Mouse (Mus musculus): ENCODE measurements at regions not wholly inside any gene's neighbourhood (a gene's known extent, or its start where the extent isn't known, plus 50 kb on each side); places are given as distances from the start of the nearest gene placed in this dataset.

DNA sequence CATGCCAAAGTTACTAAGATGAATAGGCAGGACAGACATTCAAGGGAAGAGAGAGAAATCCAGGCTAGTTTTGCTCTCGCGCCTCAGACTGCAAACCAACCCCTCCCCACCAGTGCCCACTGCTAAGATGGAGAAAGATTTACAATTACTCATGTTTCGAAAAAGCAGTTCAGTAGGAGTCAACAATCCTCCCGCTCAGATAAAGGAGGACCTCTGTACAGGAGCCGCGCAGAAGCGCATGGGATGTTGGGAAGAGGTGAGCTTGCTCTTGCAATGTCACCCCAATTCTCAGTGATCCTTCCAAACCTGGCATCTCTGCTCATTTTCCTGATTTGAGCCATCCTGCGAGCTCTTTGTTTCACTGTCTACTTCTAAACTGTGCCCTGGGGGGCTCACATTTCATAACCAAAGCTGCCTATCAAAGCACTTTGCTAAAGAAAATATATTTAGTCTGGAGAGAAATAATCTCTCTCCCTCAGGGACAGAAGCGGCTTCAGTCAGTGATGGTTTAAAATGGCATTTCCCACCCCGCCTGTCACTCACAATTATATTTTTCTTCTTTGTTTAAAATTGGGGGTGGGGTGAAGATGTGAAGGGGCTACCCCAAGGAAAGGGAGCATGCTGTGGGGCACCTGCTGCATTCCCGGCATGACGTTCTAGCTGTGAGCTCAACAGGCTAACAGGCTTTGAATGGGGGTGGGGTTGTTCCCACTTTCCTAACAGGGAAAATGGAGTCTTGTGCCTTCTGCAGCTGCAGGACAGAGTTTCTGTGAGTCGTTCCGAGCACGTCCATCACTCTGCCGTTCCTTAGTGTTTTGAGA is 170.2 kb downstream of the Nucb2 start:
- Histone ChIP-seq H3K36me3 (ENCODE audit: control insufficient read depth, insufficient read depth) (no peaks in the 10 kb centered on the region), H3K27me3 (replicated peaks; ENCODE audit: control insufficient read depth, insufficient read depth, low read length) (no peaks in the 10 kb centered on the region), H3K4me1 (replicated peaks; ENCODE audit: control insufficient read depth, insufficient read depth, low read length) (no peaks in the 10 kb centered on the region), H3K27ac (ENCODE audit: low read length) (no peak overlapping the region), H3K9ac (replicated peaks; ENCODE audit: low read depth, low read length) (no peak overlapping the region), H3K4me3 (replicated peaks; ENCODE audit: low read length) (no peak overlapping the region), H3K9me3 (ENCODE audit: control insufficient read depth, low read length) (no peaks in the 10 kb centered on the region), H3K4me2 (ENCODE audit: low read length) (no peak overlapping the region; the same call in 1 of the 2 replicates)
- ATAC-seq = no peak
- 66% methylated on average over 16 of the region's 16 CpGs for WGBS

DNA sequence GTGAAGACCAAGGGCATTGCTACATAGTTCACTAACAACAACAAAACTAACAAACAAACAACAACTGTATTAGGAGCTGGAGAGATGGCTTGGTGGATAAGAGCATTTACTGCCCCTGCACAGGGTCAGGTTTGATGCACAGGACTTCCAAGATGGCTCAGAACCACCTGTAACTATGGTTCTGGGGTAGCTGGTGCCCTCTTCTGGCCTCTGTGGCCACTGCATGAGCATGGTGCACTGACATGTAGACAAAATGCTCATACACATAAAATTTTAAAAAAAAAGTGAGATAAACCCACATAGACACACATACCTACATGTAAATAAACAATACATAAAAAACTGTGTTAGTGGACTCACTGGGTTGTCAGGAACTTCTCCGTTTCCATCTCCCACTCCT is 172.5 kb downstream of the Nucb2 start:
- Histone ChIP-seq H3K4me2 (ENCODE audit: low read length) (no peak overlapping the region), H3K9ac (replicated peaks; ENCODE audit: low read depth, low read length) (no peak overlapping the region), H3K4me1 (replicated peaks; ENCODE audit: control insufficient read depth, insufficient read depth, low read length) (peaks cover 11% of the 10 kb centered on the region), H3K4me3 (replicated peaks; ENCODE audit: low read length) (no peak overlapping the region), H3K27me3 (replicated peaks; ENCODE audit: control insufficient read depth, insufficient read depth, low read length) (no peaks in the 10 kb centered on the region), H3K27ac (ENCODE audit: low read length) (no peak overlapping the region), H3K9me3 (ENCODE audit: control insufficient read depth, low read length) (no peaks in the 10 kb centered on the region), H3K36me3 (ENCODE audit: control insufficient read depth, insufficient read depth) (no peaks in the 10 kb centered on the region)
- 83% methylated on average over 1 of the region's 1 CpGs for WGBS
- no peak for ATAC-seq

DNA sequence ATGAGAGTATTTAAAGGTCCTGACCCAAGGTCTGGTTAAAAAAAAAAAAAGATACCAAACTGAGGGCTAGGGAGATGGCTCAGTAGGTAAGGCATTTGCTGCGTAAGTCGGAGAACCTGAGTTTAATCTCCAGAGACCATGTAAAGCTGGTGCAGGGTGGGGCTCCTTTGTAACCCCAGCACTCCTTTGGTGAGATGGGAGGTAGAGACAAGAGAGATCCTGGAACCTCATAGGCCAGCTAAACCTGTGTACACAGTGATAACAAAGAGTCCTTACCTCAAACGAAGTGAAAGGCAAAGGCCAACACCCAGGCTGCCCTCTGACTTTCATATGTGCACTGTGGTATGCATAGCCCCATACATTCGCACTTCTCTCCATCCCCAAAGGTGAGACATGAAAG is 175.0 kb downstream of the Nucb2 start:
- WGBS = 82% methylated on average over 4 of the region's 4 CpGs
- Histone ChIP-seq H3K36me3 (ENCODE audit: control insufficient read depth, insufficient read depth) (no peaks in the 10 kb centered on the region), H3K9ac (replicated peaks; ENCODE audit: low read depth, low read length) (no peak overlapping the region), H3K9me3 (ENCODE audit: control insufficient read depth, low read length) (no peaks in the 10 kb centered on the region), H3K4me3 (replicated peaks; ENCODE audit: low read length) (no peak overlapping the region), H3K27ac (ENCODE audit: low read length) (no peak overlapping the region), H3K4me2 (ENCODE audit: low read length) (no peak overlapping the region), H3K4me1 (replicated peaks; ENCODE audit: control insufficient read depth, insufficient read depth, low read length) (peaks cover 15% of the 10 kb centered on the region), H3K27me3 (replicated peaks; ENCODE audit: control insufficient read depth, insufficient read depth, low read length) (no peaks in the 10 kb centered on the region)
- no peak for ATAC-seq

DNA sequence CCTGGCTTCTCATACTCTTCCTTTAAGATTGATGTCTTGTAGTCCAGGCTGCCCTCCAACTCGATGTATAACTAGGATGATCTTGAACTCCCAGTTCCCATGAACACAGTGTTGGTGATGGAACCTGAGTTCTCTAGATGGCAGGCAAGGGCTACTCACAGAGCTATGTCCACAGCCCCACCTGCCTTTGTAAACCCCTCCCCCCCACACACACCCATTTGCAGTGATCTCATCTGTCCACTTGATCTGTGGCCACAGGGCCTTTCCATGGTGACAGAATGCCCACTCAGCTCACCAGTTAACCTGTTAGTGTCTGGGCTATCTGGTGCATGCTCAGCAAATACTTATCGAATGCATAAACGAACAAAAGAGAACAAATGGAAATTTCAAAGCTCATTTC is 176.4 kb downstream of the Nucb2 start:
- H3K9me3 ChIP-seq (ENCODE audit: control insufficient read depth, low read length) = no peaks in the 10 kb centered on the region
- ATAC-seq = peak; percentile 18; the same call in 1 of the 2 replicates
- WGBS = 63% methylated on average over 3 of the region's 3 CpGs

DNA sequence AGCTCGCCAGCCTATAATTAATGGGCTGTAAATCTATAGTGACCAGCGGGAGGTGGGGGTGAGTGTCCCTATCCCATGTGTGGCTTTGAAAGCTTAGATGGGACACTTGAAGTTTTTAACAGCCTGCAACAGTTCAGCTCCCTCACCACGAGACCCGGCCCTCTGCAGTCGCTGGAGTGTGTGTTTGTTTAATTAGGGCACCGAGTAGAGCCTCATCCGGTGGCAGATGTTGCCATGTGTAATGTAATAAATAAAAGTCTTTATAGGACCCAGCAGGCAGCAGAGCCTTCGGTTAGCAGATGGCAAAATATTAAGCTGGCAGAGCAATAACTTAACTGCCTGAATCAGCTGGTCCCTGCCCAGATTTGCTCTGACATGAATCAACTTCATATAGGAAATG is 177.1 kb downstream of the Nucb2 start:
- Histone ChIP-seq H3K4me1 (replicated peaks; ENCODE audit: control insufficient read depth, insufficient read depth, low read length) (peaks cover 15% of the 10 kb centered on the region), H3K27me3 (replicated peaks; ENCODE audit: control insufficient read depth, insufficient read depth, low read length) (no peaks in the 10 kb centered on the region), H3K4me3 (replicated peaks; ENCODE audit: low read length) (no peak overlapping the region), H3K9me3 (ENCODE audit: control insufficient read depth, low read length) (no peaks in the 10 kb centered on the region), H3K4me2 (ENCODE audit: low read length) (no peak overlapping the region), H3K36me3 (ENCODE audit: control insufficient read depth, insufficient read depth) (no peaks in the 10 kb centered on the region), H3K27ac (ENCODE audit: low read length) (no peak overlapping the region), H3K9ac (replicated peaks; ENCODE audit: low read depth, low read length) (no peak overlapping the region)
- peak; percentile 74 for ATAC-seq
- 27% methylated on average over 8 of the region's 8 CpGs for WGBS

More for the DNA sequence above, 176.4 kb downstream of the Nucb2 start:
- H3K4me2 ChIP-seq (ENCODE audit: low read length) = no peak overlapping the region
- no peaks in the 10 kb centered on the region for H3K36me3 ChIP-seq (ENCODE audit: control insufficient read depth, insufficient read depth)
- H3K27ac ChIP-seq (ENCODE audit: low read length) = no peak overlapping the region
- H3K9ac ChIP-seq (replicated peaks; ENCODE audit: low read depth, low read length) = no peak overlapping the region
- H3K4me3 ChIP-seq (replicated peaks; ENCODE audit: low read length) = no peak overlapping the region
- no peaks in the 10 kb centered on the region for H3K27me3 ChIP-seq (replicated peaks; ENCODE audit: control insufficient read depth, insufficient read depth, low read length)
- peaks cover 15% of the 10 kb centered on the region for H3K4me1 ChIP-seq (replicated peaks; ENCODE audit: control insufficient read depth, insufficient read depth, low read length)

DNA sequence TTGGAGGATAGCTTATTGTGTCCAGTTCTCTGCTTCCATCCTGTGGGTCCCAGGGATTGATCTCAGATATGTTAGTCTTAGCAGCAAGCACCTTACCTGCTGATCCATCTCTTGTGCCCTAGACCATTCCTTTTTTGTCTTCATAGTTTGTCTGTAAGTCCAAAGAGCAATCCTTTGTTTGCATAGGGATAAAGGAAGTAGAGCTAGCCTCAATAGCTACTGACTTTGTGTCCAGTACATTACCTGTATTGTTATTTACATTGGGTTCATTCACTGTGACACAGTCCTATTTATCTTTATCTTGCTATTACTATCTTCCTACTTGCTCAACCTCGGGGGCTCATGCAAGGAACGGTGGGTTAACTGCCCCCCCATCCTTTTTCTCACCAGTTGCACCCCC is 196.2 kb downstream of the Nucb2 start:
- H3K27me3 ChIP-seq (replicated peaks; ENCODE audit: control insufficient read depth, insufficient read depth, low read length) = no peaks in the 10 kb centered on the region
- H3K4me3 ChIP-seq (replicated peaks; ENCODE audit: low read length) = no peak overlapping the region
- H3K4me1 ChIP-seq (replicated peaks; ENCODE audit: control insufficient read depth, insufficient read depth, low read length) = peaks cover 4% of the 10 kb centered on the region; the same call in 1 of the 2 replicates
- no peak overlapping the region for H3K27ac ChIP-seq (ENCODE audit: low read length)
- H3K9me3 ChIP-seq (ENCODE audit: control insufficient read depth, low read length) = no peaks in the 10 kb centered on the region
- no peak for ATAC-seq
- no peak overlapping the region for H3K4me2 ChIP-seq (ENCODE audit: low read length)
- no peak overlapping the region for H3K9ac ChIP-seq (replicated peaks; ENCODE audit: low read depth, low read length)
- H3K36me3 ChIP-seq (ENCODE audit: control insufficient read depth, insufficient read depth) = no peaks in the 10 kb centered on the region
- 84% methylated on average over 2 of the region's 2 CpGs for WGBS

DNA sequence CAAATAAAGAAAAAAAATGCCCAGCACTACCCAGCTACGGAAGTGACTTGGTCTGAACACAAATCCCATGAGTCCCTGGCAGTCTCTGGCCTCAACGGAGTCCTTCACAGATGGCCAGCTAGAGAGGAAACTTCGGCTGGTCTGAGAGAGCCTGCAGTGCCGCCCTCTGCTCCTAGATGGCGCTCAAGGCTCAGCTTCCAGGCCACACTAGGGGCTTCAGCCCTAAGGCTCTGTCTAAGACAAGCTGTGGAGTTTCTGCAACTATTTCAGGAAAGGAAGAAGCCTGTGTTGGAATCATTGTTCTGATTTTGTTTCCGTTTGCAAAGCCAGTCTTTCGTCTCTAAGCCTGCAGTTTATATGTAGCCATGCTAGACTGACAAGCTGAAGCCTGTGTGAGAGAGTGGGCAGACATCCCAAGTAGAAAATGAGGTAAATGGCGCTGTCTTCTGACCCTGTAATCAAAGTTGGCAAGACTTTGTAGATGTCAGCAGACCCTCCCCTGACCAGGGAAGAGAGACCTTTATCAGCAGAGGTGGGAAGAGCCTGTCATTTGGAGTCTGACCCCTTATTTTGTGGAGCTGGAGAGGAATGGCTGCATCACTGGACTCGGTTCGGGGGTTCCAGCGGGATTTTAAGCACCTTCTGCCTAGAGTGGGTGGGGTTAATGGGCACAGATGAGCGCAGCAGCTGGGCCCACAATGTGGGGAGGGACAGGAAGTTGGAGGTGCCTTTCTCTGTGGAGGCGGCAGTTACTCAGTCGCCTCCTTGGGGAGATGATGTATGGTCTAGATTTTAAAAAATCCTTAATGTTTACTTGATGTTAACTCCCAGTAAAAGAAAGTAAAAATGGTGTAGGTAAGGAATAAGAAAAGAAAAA is 197.5 kb downstream of the Nucb2 start:
- peak; percentile 91 for ATAC-seq
- Histone ChIP-seq H3K36me3 (ENCODE audit: control insufficient read depth, insufficient read depth) (no peaks in the 10 kb centered on the region), H3K4me3 (replicated peaks; ENCODE audit: low read length) (no peak overlapping the region), H3K27ac (ENCODE audit: low read length) (no peak overlapping the region), H3K9me3 (ENCODE audit: control insufficient read depth, low read length) (no peaks in the 10 kb centered on the region), H3K27me3 (replicated peaks; ENCODE audit: control insufficient read depth, insufficient read depth, low read length) (no peaks in the 10 kb centered on the region), H3K4me2 (ENCODE audit: low read length) (no peak overlapping the region), H3K4me1 (replicated peaks; ENCODE audit: control insufficient read depth, insufficient read depth, low read length) (peaks cover 4% of the 10 kb centered on the region; the same call in 1 of the 2 replicates), H3K9ac (replicated peaks; ENCODE audit: low read depth, low read length) (no peak overlapping the region)
- 45% methylated on average over 14 of the region's 14 CpGs for WGBS

DNA sequence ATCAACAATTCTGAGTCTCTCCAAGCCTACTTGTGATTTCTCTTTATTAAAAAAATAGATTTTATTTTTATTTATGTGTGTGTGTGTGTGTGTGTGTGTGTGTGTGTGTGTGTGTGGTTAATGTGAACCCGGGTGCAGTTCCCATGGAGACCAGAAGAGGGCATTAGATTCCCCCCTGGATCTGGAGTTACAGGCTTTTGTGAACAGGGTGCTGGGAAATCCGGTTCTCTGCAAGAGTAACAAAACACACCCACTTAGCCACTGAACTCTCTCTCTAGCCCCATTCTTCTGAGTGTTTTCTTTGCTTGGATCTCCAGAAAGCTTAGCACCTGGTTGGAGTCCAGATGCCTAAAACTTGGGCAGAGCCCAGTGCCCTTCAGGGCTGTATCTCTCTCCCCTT is 198.4 kb downstream of the Nucb2 start:
- peaks cover 4% of the 10 kb centered on the region; the same call in 1 of the 2 replicates for H3K4me1 ChIP-seq (replicated peaks; ENCODE audit: control insufficient read depth, insufficient read depth, low read length)
- no peaks in the 10 kb centered on the region for H3K36me3 ChIP-seq (ENCODE audit: control insufficient read depth, insufficient read depth)
- H3K27me3 ChIP-seq (replicated peaks; ENCODE audit: control insufficient read depth, insufficient read depth, low read length) = no peaks in the 10 kb centered on the region
- no peak for ATAC-seq
- H3K4me2 ChIP-seq (ENCODE audit: low read length) = no peak overlapping the region
- no peak overlapping the region for H3K9ac ChIP-seq (replicated peaks; ENCODE audit: low read depth, low read length)
- H3K4me3 ChIP-seq (replicated peaks; ENCODE audit: low read length) = no peak overlapping the region
- no peaks in the 10 kb centered on the region for H3K9me3 ChIP-seq (ENCODE audit: control insufficient read depth, low read length)
- no peak overlapping the region for H3K27ac ChIP-seq (ENCODE audit: low read length)
- WGBS = 90% methylated on average over 2 of the region's 2 CpGs

DNA sequence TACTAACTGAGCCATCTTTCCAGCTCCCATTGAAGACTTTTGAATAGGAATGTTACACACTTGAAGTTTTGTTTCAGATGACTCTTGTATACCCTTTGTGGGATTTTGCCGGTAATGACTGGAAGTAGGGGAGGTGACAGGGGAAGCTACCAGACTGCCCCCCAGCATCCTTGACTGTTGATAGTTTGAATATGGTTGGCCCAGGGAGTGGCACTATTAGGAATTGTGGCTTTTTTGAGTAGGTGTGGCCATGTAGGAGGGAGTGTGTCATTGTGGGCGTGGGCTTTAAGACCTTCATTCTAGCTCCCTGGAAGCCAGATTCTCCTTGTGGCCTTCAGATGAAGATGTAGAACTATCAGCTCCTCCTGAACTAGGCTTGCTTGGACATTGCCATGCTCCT is 207.4 kb downstream of the Nucb2 start:
- no peak for ATAC-seq

More for the DNA sequence above, 207.4 kb downstream of the Nucb2 start:
- Histone ChIP-seq H3K4me2 (ENCODE audit: low read length) (no peak overlapping the region), H3K9me3 (ENCODE audit: control insufficient read depth, low read length) (no peaks in the 10 kb centered on the region), H3K4me3 (replicated peaks; ENCODE audit: low read length) (no peak overlapping the region), H3K36me3 (ENCODE audit: control insufficient read depth, insufficient read depth) (no peaks in the 10 kb centered on the region), H3K27me3 (replicated peaks; ENCODE audit: control insufficient read depth, insufficient read depth, low read length) (no peaks in the 10 kb centered on the region), H3K9ac (replicated peaks; ENCODE audit: low read depth, low read length) (no peak overlapping the region), H3K4me1 (replicated peaks; ENCODE audit: control insufficient read depth, insufficient read depth, low read length) (peaks cover 4% of the 10 kb centered on the region; the same call in 1 of the 2 replicates), H3K27ac (ENCODE audit: low read length) (no peak overlapping the region)
- 96% methylated on average over 2 of the region's 2 CpGs for WGBS
